Mouse (Mus musculus): ENCODE measurements around the gene Ferd3l. TPM values are rescaled to one million over a fixed set of nuclear protein-coding genes. Genes with fewer than 3 reads are reported as not detected.

Ferd3l gene
- not detected in 2 replicates for polyA plus RNA-seq (2012; ENCODE audit: insufficient read depth, insufficient read length, low replicate concordance, missing spikeins)

DNA sequence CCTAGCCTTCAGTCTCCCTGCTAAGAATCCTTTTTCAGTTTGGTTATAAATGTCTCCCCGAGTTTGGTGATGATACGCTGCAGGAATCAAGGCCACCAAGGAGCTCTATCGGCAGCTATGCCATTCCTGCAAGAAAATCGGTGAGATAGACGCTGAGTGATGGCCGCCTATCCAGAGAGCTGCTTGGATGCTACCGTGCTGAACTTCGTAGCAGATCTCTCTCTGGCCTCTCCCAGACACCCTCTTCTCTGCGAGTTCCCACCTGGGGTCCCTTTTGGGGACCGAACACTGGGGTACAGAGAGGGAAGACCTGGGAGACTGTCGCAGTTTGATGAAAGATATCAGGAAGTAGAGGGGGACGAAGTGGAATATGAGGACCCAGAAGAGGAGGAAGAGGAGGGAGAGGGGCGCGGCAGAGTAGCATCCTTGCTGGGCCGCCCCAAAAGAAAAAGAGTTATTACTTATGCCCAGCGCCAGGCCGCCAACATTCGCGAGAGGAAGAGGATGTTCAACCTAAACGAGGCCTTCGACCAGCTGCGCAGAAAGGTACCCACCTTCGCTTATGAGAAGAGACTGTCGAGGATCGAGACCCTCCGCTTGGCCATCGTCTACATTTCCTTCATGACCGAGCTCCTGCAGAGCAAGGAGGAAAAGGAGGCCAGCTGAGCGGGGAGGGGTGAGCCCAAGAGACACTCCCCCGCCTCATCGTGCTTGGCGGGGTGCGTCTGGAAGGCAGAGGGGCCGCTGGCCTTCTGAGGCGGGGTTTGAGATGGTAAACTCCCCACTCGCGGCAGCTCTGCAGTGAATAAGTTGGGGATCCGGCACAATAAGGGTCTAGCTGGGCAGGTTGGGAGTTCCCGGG lies at the start of gene Ferd3l:
Gene Ferd3l (plus strand): TSS at position 95 of the 862 bp plus-strand sequence.
- no peak for TF ChIP-seq POLR2A (IDR thresholded peaks at IDR 0.05; ENCODE audit: insufficient read depth, low read depth, low read length)
- no peak for TF ChIP-seq CTCF (IDR thresholded peaks at IDR 0.05; ENCODE audit: insufficient read depth, low read depth, low read length)
- under 1% methylated on average over 39 of the region's 39 CpGs for WGBS
- H3K4me1 ChIP-seq (ENCODE audit: control insufficient read depth, insufficient read depth, low read length): peaks cover 7% of the 10 kb centered on the region; the same call in 1 of the 2 replicates
- H3K4me3 ChIP-seq (ENCODE audit: insufficient read depth, low read depth, low read length): no peak within 1 kb of the TSS
- no peak within 1 kb of the TSS for H3K27ac ChIP-seq (ENCODE audit: insufficient read depth, low read depth, low read length)

DNA sequence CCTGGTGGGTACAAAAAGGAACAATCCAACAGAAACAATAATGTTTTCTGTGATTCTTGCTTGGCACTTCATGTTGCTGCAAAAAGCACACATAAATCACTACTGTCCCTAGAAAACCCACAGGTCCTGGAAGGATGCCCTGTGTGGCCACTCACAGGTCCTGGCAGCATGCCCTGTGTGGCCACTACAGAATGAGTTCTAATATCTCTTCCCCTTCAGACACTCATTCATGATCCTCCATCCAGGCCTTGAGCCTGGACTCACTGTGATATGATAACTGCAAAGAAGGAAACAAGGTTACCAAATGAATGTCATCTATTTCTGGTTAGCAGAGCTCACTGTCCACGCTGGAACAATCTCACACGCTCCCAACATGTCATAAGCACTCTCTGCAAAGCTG lies 34.3 kb upstream of the Ferd3l start:
- H3K4me1 ChIP-seq (ENCODE audit: control insufficient read depth, insufficient read depth, low read length): no peaks in the 10 kb centered on the region
- H3K27ac ChIP-seq (ENCODE audit: insufficient read depth, low read depth, low read length): no peak overlapping the region
- no peak overlapping the region for H3K4me3 ChIP-seq (ENCODE audit: insufficient read depth, low read depth, low read length)
- WGBS: 75% methylated on average over 2 of the region's 2 CpGs
- no peak for TF ChIP-seq CTCF (IDR thresholded peaks at IDR 0.05; ENCODE audit: insufficient read depth, low read depth, low read length)
- TF ChIP-seq POLR2A (IDR thresholded peaks at IDR 0.05; ENCODE audit: insufficient read depth, low read depth, low read length): no peak

DNA sequence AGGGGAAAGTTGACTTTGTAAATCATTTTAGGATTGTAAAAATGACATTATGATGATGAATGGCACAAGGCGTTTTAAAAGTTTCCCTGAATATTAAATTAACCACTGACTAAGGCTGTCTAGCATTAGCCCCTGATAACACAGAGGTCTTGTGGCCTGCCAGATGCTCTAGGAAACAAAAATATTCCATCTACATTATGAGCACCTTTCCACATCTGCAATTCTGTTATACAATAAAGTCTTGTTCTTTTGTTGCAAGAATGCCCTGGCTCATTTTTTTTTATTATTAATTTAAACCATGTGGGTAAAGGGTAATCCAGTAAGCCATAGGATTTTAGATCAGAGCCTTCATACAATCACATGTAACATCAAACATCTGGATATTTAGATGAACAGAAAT lies 33.6 kb upstream of the Ferd3l start:
- Histone ChIP-seq H3K4me1 (ENCODE audit: control insufficient read depth, insufficient read depth, low read length) (no peaks in the 10 kb centered on the region), H3K27ac (ENCODE audit: insufficient read depth, low read depth, low read length) (no peak overlapping the region), H3K4me3 (ENCODE audit: insufficient read depth, low read depth, low read length) (no peak overlapping the region)
- TF ChIP-seq CTCF (IDR thresholded peaks at IDR 0.05; ENCODE audit: insufficient read depth, low read depth, low read length) (no peak), POLR2A (IDR thresholded peaks at IDR 0.05; ENCODE audit: insufficient read depth, low read depth, low read length) (no peak)
- 94% methylated on average over 1 of the region's 1 CpGs for WGBS

DNA sequence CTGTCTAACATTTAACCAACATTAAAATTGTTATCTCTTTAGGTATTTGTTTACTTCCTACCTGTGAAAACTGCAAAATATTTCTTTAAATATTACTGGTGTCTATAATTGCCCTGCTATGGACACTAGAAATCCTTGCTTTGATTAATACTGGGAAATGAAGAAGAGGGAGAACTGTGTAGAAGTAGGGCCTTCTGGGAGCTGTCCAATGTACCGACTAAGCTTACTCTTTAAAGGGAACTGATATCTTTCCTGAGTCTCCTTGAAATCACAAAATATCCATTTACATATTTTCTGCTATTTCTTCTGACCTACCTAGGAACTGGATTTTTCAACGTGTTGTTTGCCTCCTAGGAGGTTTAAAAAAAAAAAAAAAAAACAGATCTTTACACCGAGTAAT lies 1.5 kb upstream of the Ferd3l start:
- TF ChIP-seq POLR2A (IDR thresholded peaks at IDR 0.05; ENCODE audit: insufficient read depth, low read depth, low read length) (no peak), CTCF (IDR thresholded peaks at IDR 0.05; ENCODE audit: insufficient read depth, low read depth, low read length) (no peak)
- 15% methylated on average over 3 of the region's 3 CpGs for WGBS

DNA sequence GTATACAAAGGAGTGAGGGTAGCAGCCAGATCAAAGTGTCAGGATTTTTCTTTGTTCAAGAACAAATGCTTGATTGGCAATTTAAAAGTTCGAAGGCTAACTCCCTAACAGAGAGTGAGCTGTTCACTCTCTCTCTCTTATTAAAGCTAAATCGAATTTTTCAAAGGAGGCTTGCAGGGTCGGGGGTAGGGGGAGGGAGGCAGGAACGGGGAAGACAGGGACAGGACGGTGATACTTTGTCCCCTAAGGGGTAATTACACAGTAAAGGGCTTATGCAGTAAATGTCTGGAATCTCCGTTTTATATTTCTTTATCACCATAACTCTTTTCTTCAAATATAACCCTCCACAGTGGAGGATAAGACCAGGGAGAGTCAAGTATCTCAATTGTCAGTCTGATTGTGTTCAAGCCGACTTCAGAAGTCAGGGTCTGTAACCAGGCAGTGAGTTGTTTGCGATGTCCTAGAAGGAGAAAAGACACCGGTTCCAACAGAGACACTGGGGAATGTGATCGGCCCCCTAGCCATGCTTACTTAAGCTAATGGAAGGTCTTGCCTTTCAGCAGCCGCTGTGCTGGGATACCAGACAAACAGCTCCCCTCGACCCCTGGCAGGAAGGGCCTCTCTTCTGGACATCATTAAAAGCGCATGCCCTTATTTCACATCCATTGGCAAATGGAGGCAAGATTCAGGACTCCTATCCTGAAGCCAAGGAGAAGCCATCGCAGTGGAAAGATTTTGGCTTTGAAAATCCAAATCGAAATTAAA lies 709 bp upstream of the Ferd3l start:
- H3K4me1 ChIP-seq (ENCODE audit: control insufficient read depth, insufficient read depth, low read length): peaks cover 7% of the 10 kb centered on the region; the same call in 1 of the 2 replicates
- H3K27ac ChIP-seq (ENCODE audit: insufficient read depth, low read depth, low read length): no peak overlapping the region
- H3K4me3 ChIP-seq (ENCODE audit: insufficient read depth, low read depth, low read length): no peak overlapping the region
- 2% methylated on average over 15 of the region's 15 CpGs for WGBS
- TF ChIP-seq CTCF (IDR thresholded peaks at IDR 0.05; ENCODE audit: insufficient read depth, low read depth, low read length) (no peak), POLR2A (IDR thresholded peaks at IDR 0.05; ENCODE audit: insufficient read depth, low read depth, low read length) (no peak)

More for the DNA sequence above, 1.5 kb upstream of the Ferd3l start:
- H3K27ac ChIP-seq (ENCODE audit: insufficient read depth, low read depth, low read length): no peak overlapping the region
- H3K4me3 ChIP-seq (ENCODE audit: insufficient read depth, low read depth, low read length): no peak overlapping the region
- peaks cover 7% of the 10 kb centered on the region; the same call in 1 of the 2 replicates for H3K4me1 ChIP-seq (ENCODE audit: control insufficient read depth, insufficient read depth, low read length)

DNA sequence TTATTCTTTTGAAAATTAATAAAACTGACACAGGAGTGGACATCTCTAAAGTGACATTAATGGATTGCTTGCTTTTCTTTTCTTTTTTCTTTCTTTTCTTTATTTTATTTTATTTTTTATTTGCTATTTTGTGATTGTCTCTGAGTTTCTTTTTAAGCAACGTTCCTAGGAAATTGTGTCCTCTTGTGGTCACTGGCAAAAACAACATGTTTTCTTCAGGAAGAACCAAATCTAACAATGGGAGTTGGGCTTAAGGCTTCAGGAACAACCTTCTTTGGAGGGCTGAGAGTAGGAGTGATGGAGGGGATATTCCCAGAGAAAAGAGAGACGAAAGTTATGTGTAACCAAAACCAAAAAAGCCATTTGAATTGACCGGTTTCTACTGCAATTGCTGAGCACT lies 24.6 kb downstream of the Ferd3l start:
- Histone ChIP-seq H3K4me3 (ENCODE audit: insufficient read depth, low read depth, low read length) (no peak overlapping the region), H3K4me1 (ENCODE audit: control insufficient read depth, insufficient read depth, low read length) (peaks cover 5% of the 10 kb centered on the region), H3K27ac (ENCODE audit: insufficient read depth, low read depth, low read length) (no peak overlapping the region)
- TF ChIP-seq CTCF (IDR thresholded peaks at IDR 0.05; ENCODE audit: insufficient read depth, low read depth, low read length): no peak
- no peak for TF ChIP-seq POLR2A (IDR thresholded peaks at IDR 0.05; ENCODE audit: insufficient read depth, low read depth, low read length)
- WGBS: 7% methylated on average over 3 of the region's 3 CpGs

DNA sequence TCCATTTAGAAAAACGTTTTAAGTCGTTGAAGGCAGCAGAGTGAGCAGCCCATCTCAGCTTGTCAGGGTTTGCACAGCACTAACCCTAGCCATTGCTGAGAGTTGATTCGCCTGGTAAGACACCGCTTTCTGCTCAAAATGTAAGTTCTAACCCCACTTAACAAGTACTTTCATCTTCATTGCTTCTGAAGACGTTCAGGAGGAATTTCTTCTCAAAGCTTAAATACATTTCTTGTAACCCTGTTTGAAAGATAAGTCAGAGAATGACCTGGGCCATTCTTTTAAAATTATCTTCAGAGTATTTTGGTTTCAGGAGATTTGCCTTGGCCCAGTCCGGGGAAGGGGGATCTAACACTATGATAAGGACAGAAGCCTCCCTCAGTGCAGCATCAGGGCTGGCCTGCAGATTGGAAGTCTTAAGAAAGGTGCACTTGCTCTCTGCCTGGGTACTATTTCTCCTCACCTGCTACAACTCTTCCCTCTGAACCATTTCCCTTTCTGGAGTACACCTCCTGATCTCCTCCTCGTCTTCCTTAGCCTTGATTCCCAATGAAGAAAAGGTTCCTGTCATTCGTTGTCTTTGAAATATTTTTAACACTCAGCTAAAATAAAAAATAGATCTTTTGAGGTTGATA lies 26.8 kb downstream of the Ferd3l start:
- 18% methylated on average over 8 of the region's 8 CpGs for WGBS
- no peak for TF ChIP-seq CTCF (IDR thresholded peaks at IDR 0.05; ENCODE audit: insufficient read depth, low read depth, low read length)
- no peak for TF ChIP-seq POLR2A (IDR thresholded peaks at IDR 0.05; ENCODE audit: insufficient read depth, low read depth, low read length)
- Histone ChIP-seq H3K4me3 (ENCODE audit: insufficient read depth, low read depth, low read length) (no peak overlapping the region), H3K4me1 (ENCODE audit: control insufficient read depth, insufficient read depth, low read length) (peaks cover 10% of the 10 kb centered on the region), H3K27ac (ENCODE audit: insufficient read depth, low read depth, low read length) (no peak overlapping the region)

DNA sequence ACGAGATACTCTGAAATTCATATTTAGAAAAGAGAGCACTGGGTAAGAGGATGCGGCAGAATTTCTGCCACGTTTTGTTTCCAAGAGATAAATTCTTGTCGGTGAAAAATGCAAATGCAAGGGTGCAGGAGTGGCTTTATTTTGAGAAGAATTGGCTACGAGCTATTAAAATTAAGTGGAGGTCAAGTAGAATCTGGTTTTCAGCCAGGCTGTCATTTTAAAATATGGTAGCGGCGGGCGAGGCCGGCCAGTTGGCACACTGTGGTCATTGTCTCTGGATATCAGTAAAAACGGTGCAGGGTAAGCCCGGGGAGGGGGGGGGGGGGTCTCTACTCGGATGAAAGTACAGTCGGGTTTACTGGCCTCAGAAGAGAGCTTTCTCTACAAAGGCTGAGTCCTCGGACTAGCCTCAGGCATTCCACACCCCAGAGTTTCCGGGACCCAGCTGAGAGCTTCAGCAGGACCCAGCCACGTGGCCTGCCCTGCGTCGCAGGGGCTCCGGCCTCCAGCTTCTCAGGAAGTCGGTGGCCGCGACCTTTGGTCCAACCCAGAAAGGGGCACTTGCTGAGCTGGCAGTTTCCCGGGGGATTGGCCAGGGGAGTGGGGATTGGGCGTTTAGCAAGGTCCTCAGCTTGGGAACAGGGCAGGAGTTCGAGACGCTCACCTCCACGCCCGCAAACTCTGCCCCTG lies 27.5 kb downstream of the Ferd3l start:
- no peak overlapping the region for H3K27ac ChIP-seq (ENCODE audit: insufficient read depth, low read depth, low read length)
- H3K4me1 ChIP-seq (ENCODE audit: control insufficient read depth, insufficient read depth, low read length): peaks cover 10% of the 10 kb centered on the region
- H3K4me3 ChIP-seq (ENCODE audit: insufficient read depth, low read depth, low read length): no peak overlapping the region
- TF ChIP-seq POLR2A (IDR thresholded peaks at IDR 0.05; ENCODE audit: insufficient read depth, low read depth, low read length) (no peak), CTCF (IDR thresholded peaks at IDR 0.05; ENCODE audit: insufficient read depth, low read depth, low read length) (no peak)
- WGBS: 4% methylated on average over 28 of the region's 28 CpGs
